Comparison of ENCODE assay signal across 7 mouse cellular contexts in the genomic region with DNA sequence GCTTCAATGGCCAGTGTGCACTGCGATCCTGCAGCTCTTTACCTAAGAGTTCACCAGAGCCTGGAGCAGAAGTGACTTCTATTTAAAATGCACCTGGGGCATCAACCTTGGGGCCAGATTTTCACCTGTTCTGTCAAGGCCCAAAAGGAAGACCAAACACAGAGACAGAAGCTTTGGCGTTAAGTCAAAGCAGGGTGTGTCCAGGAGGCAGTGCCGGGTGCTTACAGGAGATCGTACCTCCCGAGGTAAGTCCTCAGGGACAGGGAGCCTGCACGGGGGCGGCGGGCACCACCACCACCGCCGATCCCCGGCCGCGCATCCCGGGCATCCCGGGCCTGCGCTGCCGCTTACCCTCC. TPM values are rescaled to one million over a fixed set of nuclear protein-coding genes. Genes with fewer than 3 reads are reported as not detected.
DNase-seq lines count a peak whose midpoint lies in the region; ATAC-seq lines count a peak whose summit lies in the region.

No protein-coding gene starts in this region.

- peak overlapping the region; percentile 77; the same call in 1 of the 2 replicates for H3K27ac ChIP-seq in embryonic facial prominence, embryonic 11.5 days (replicated peaks; ENCODE audit: low read depth, low read length)
- H3K27ac ChIP-seq in hindbrain, embryonic 16.5 days (ENCODE audit: low read depth, low read length) = peak overlapping the region; percentile 95
- H3K27ac ChIP-seq in midbrain, embryonic 15.5 days = peak overlapping the region; percentile 90

- peak; percentile 15 to 16 for DNase-seq in left cerebral cortex, adult 8-10 months (ENCODE audit: low spot score in 2 of 2)
- no peak for DNase-seq in left cerebral cortex, postnatal 36 days (ENCODE audit: low spot score in 2 of 2)
- peak; percentile 15 for DNase-seq in embryonic facial prominence, embryonic 11.5 days (ENCODE audit: low spot score)
- DNase-seq in urinary bladder, postnatal 36 days (ENCODE audit: low spot score in 2 of 2) = no peak
- no peak for DNase-seq in layer of hippocampus, adult 9-10 months (ENCODE audit: low spot score)

- intact Hi-C loops in left cerebral cortex, postnatal 36 days (cut with DNase I) = no loop called here

- peak overlapping the region; percentile 75 for H3K4me2 ChIP-seq in embryonic facial prominence, embryonic 11.5 days (ENCODE audit: low read depth, low read length)
- H3K4me2 ChIP-seq in hindbrain, embryonic 16.5 days (ENCODE audit: low read length) = peak overlapping the region; percentile 82
- H3K4me2 ChIP-seq in midbrain, embryonic 15.5 days = peak overlapping the region; percentile 61

- ATAC-seq in embryonic facial prominence, embryonic 11.5 days (replicated peaks; ENCODE audit: insufficient number of reproducible peaks, low FRiP score, low TSS enrichment, low read depth) = peak; percentile 59
- peak; percentile 37 for ATAC-seq in hindbrain, embryonic 16.5 days
- ATAC-seq in midbrain, embryonic 15.5 days (replicated peaks) = peak; percentile 1; the same call in 1 of the 2 replicates

- WGBS in embryonic facial prominence, embryonic 11.5 days = under 1% methylated on average over 17 of the region's 17 CpGs
- 0% methylated on average over 17 of the region's 17 CpGs for WGBS in hindbrain, embryonic 16.5 days
- 0% methylated on average over 17 of the region's 17 CpGs for WGBS in midbrain, embryonic 15.5 days

- H3K27me3 ChIP-seq in embryonic facial prominence, embryonic 11.5 days (ENCODE audit: control insufficient read depth, insufficient read depth, low read length) = no peaks in the 10 kb centered on the region
- H3K27me3 ChIP-seq in hindbrain, embryonic 16.5 days (replicated peaks; ENCODE audit: control insufficient read depth, insufficient read depth, low read length) = no peaks in the 10 kb centered on the region
- H3K27me3 ChIP-seq in midbrain, embryonic 15.5 days (replicated peaks) = no peaks in the 10 kb centered on the region

- no peaks in the 10 kb centered on the region for H3K9me3 ChIP-seq in embryonic facial prominence, embryonic 11.5 days (replicated peaks; ENCODE audit: control insufficient read depth, low read length)
- no peaks in the 10 kb centered on the region for H3K9me3 ChIP-seq in hindbrain, embryonic 16.5 days (ENCODE audit: control insufficient read depth, low read length)
- H3K9me3 ChIP-seq in midbrain, embryonic 15.5 days = no peaks in the 10 kb centered on the region

- H3K36me3 ChIP-seq in embryonic facial prominence, embryonic 11.5 days (replicated peaks; ENCODE audit: control insufficient read depth, insufficient read depth, low read depth, low read length) = no peaks in the 10 kb centered on the region
- no peaks in the 10 kb centered on the region for H3K36me3 ChIP-seq in hindbrain, embryonic 16.5 days (ENCODE audit: control insufficient read depth, insufficient read depth, low read length)
- no peaks in the 10 kb centered on the region for H3K36me3 ChIP-seq in midbrain, embryonic 15.5 days (replicated peaks)

- H3K4me1 ChIP-seq in embryonic facial prominence, embryonic 11.5 days (ENCODE audit: control insufficient read depth, insufficient read depth, low read length) = no peaks in the 10 kb centered on the region
- peaks cover 18% of the 10 kb centered on the region for H3K4me1 ChIP-seq in hindbrain, embryonic 16.5 days (ENCODE audit: control insufficient read depth, insufficient read depth, low read depth, low read length)
- H3K4me1 ChIP-seq in midbrain, embryonic 15.5 days = peaks cover 25% of the 10 kb centered on the region

- peak overlapping the region; percentile 93 for H3K4me3 ChIP-seq in embryonic facial prominence, embryonic 11.5 days (ENCODE audit: low read depth, low read length)
- H3K4me3 ChIP-seq in hindbrain, embryonic 16.5 days (ENCODE audit: low read length) = peak overlapping the region; percentile 69
- peak overlapping the region; percentile 87 for H3K4me3 ChIP-seq in midbrain, embryonic 15.5 days

- peak overlapping the region; percentile 91 for H3K9ac ChIP-seq in embryonic facial prominence, embryonic 11.5 days (replicated peaks; ENCODE audit: low read length)
- H3K9ac ChIP-seq in hindbrain, embryonic 16.5 days (ENCODE audit: low read depth, low read length) = peak overlapping the region; percentile 86
- peak overlapping the region; percentile 97 for H3K9ac ChIP-seq in midbrain, embryonic 15.5 days

RNA-seq across cellular contexts. Expression of gene Ap1ar, which starts 0.5 kb away (rescaled TPM):
- total RNA-seq in left cerebral cortex, adult 8-10 months (2022) = 10 to 100 TPM; 77.7 to 88.8 (median 82.2) TPM
- 10 to 100 TPM; 79.4 to 83.4 TPM for total RNA-seq in left cerebral cortex, postnatal 36 days (2021)
- 62.8 and 66.9 TPM in 2 replicates for polyA plus RNA-seq in embryonic facial prominence, embryonic 11.5 days (2014; fragmentation: Nextera tagmentation; extraction: Ambion mirVana)
- 83.0 and 86.3 TPM in 2 replicates for polyA plus RNA-seq in hindbrain, embryonic 16.5 days (2015; fragmentation: Nextera tagmentation; extraction: Ambion mirVana)
- 95.0 and 100 TPM in 2 replicates for polyA plus RNA-seq in midbrain, embryonic 15.5 days (2015; fragmentation: Nextera tagmentation; extraction: Ambion mirVana)

RNA-seq across cellular contexts. Expression of gene Tifa, which starts 47.2 kb away (rescaled TPM):
- 10 to 100 TPM in 2 of 4 experiments, 1 to 10 TPM in 2; 5.6 to 10.1 (median 8.5) TPM for total RNA-seq in left cerebral cortex, adult 8-10 months (2022)
- total RNA-seq in left cerebral cortex, postnatal 36 days (2021) = 1 to 10 TPM; 4.7 to 5.0 TPM
- polyA plus RNA-seq in embryonic facial prominence, embryonic 11.5 days (2014; fragmentation: Nextera tagmentation; extraction: Ambion mirVana) = 2.8 and 3.0 TPM in 2 replicates
- 2.8 and 3.8 TPM in 2 replicates for polyA plus RNA-seq in hindbrain, embryonic 16.5 days (2015; fragmentation: Nextera tagmentation; extraction: Ambion mirVana)
- 3.3 and 3.7 TPM in 2 replicates for polyA plus RNA-seq in midbrain, embryonic 15.5 days (2015; fragmentation: Nextera tagmentation; extraction: Ambion mirVana)

RNA-seq across cellular contexts. Expression of gene Alpk1, which starts 56.4 kb away (rescaled TPM):
- 1 to 10 TPM; 5.9 to 8.1 (median 7.3) TPM for total RNA-seq in left cerebral cortex, adult 8-10 months (2022)
- total RNA-seq in left cerebral cortex, postnatal 36 days (2021) = 1 to 10 TPM; 3.0 to 4.6 TPM
- polyA plus RNA-seq in embryonic facial prominence, embryonic 11.5 days (2014; fragmentation: Nextera tagmentation; extraction: Ambion mirVana) = 0.60 and 1.1 TPM in 2 replicates
- polyA plus RNA-seq in hindbrain, embryonic 16.5 days (2015; fragmentation: Nextera tagmentation; extraction: Ambion mirVana) = 0.46 and 0.72 TPM in 2 replicates
- 0.37 and 0.45 TPM in 2 replicates for polyA plus RNA-seq in midbrain, embryonic 15.5 days (2015; fragmentation: Nextera tagmentation; extraction: Ambion mirVana)

RNA-seq across cellular contexts. Expression of gene Fam241a, which starts 59.3 kb away (rescaled TPM):
- 1 to 10 TPM; 3.3 to 3.9 (median 3.7) TPM for total RNA-seq in left cerebral cortex, adult 8-10 months (2022)
- total RNA-seq in left cerebral cortex, postnatal 36 days (2021) = 1 to 10 TPM; 3.4 to 3.6 TPM
- 4.9 and 5.1 TPM in 2 replicates for polyA plus RNA-seq in embryonic facial prominence, embryonic 11.5 days (2014; fragmentation: Nextera tagmentation; extraction: Ambion mirVana)
- 5.4 and 7.6 TPM in 2 replicates for polyA plus RNA-seq in hindbrain, embryonic 16.5 days (2015; fragmentation: Nextera tagmentation; extraction: Ambion mirVana)
- polyA plus RNA-seq in midbrain, embryonic 15.5 days (2015; fragmentation: Nextera tagmentation; extraction: Ambion mirVana) = 7.1 and 8.5 TPM in 2 replicates

Comparison
In these comparisons a context has a peak if more than half of its experiments do, and no peak if none do; other contexts are left out.
1. DNase-seq: peak in left cerebral cortex, adult 8-10 months (2 of 2) and embryonic facial prominence, embryonic 11.5 days (single experiment); none in left cerebral cortex, postnatal 36 days (0 of 2), urinary bladder, postnatal 36 days (0 of 2) and layer of hippocampus, adult 9-10 months (single experiment).
2. ATAC-seq: peak in every context shown above with its lines; median percentile 59 in embryonic facial prominence, embryonic 11.5 days; 37 in hindbrain, embryonic 16.5 days; 1 in midbrain, embryonic 15.5 days.
3. Peak in every context shown above with its lines, with median percentiles within 50 percentile points of each other: H3K27ac ChIP-seq, H3K4me2 ChIP-seq, H3K4me3 ChIP-seq and H3K9ac ChIP-seq.